Mouse (Mus musculus): ENCODE data around the gene Gna15. TPM values are rescaled to one million over a fixed set of nuclear protein-coding genes. Genes with fewer than 3 reads are reported as not detected.
A peak's percentile ranks its signal among the peaks of the same experiment; 100 is the strongest.

Gna15 gene
- polyA plus RNA-seq, 1 experiment = 11.2 TPM

DNA sequence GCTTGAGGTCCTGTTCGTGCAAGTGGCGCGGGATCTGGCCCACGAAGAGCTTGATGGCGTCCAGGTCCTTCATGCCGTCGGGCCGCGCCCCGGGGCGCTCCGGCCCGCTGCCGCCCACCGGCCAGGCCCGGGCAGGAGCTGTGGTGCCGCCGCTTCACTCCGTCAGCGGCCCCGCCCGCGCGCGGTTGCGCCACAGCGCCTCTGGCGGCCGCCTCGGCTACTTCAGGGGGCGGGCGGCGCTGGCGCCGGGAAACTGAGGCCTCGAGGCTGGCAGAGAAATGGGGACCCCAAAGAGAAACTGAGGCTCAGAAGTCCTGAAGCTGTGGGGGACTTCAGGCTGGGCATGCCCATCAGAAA lies 41.5 kb downstream of the Gna15 start, which contains the start of gene Celf5:
Gene Celf5, minus strand, starts transcription at position 177 of the 357 bp plus-strand sequence.
- no peaks in the 10 kb centered on the region for H3K27me3 ChIP-seq (ENCODE audit: control insufficient read depth, insufficient read depth, low read length, poor library complexity, severe bottlenecking)
- no peak within 1 kb of the TSS for H3K27ac ChIP-seq (ENCODE audit: insufficient read depth, low read length)
- peak within 1 kb of the TSS; percentile 74 for H3K9ac ChIP-seq (ENCODE audit: low read depth, poor library complexity, severe bottlenecking)
- H3K4me1 ChIP-seq (ENCODE audit: control insufficient read depth, insufficient read depth, low read length) = peaks cover 2% of the 10 kb centered on the region
- peak within 1 kb of the TSS; percentile 85 for H3K4me3 ChIP-seq (ENCODE audit: low read depth, low read length)
- no peak for TF ChIP-seq EP300 (IDR thresholded peaks at IDR 0.05; ENCODE audit: insufficient read depth, low read depth, low read length)
- peak; percentile 23 for TF ChIP-seq POLR2A (IDR thresholded peaks at IDR 0.05; ENCODE audit: insufficient read depth, low read length)
- TF ChIP-seq CTCF (IDR thresholded peaks at IDR 0.05; ENCODE audit: low read depth, low read length) = peak; percentile 46
- H3K36me3 ChIP-seq (ENCODE audit: control insufficient read depth, insufficient read depth, low read length, poor library complexity, severe bottlenecking) = peaks cover 4% of the 10 kb centered on the region; the same call in 1 of the 2 replicates
- no peaks in the 10 kb centered on the region for H3K9me3 ChIP-seq (replicated peaks; ENCODE audit: control insufficient read depth, insufficient read depth, low read length, poor library complexity, severe bottlenecking)

DNA sequence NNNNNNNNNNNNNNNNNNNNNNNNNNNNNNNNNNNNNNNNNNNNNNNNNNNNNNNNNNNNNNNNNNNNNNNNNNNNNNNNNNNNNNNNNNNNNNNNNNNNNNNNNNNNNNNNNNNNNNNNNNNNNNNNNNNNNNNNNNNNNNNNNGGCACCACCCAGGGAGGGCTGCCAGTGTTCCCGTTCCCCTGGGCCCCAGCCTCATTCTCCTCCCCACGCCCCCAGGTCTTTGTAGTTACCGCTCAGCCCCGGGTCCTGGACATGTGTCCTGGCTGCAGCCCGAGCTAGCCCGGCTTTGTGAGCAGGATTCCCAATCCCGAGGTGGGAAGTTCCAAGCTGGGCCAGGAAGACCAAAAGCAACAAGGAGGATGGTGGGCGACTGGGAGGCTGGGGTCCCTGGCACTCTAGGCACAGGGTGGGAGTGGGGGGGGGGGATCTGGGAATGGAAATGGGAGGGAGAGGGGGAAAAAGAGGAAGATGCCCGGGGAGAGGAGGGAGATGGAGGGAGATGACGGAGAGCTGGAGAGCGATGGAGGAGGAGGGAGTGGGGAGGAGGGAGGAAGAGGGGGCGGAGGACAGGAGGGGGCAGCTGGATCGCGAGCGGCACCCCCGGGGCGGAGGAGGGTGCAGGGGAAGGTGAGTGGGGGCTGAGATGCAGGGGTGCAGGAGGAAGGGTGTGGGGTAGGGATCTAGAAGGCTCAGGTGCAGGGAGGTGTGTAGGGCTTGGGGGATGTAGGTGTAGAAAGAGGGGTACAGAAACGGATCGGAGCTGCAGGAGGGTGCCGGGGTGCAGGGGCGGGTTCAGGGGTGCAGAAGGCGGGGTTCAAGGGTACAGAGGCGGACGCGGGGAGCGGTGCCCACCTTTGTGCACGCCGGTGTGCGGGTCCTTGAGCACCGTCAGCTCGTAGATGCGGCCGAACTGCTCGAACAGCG lies 42.2 kb downstream of the Gna15 start:
- Histone ChIP-seq H3K27me3 (ENCODE audit: control insufficient read depth, insufficient read depth, low read length, poor library complexity, severe bottlenecking) (no peaks in the 10 kb centered on the region), H3K4me3 (ENCODE audit: low read depth, low read length) (peak overlapping the region; percentile 85), H3K9ac (ENCODE audit: low read depth, poor library complexity, severe bottlenecking) (peak overlapping the region; percentile 74), H3K4me1 (ENCODE audit: control insufficient read depth, insufficient read depth, low read length) (peaks cover 2% of the 10 kb centered on the region), H3K27ac (ENCODE audit: insufficient read depth, low read length) (no peak overlapping the region), H3K9me3 (replicated peaks; ENCODE audit: control insufficient read depth, insufficient read depth, low read length, poor library complexity, severe bottlenecking) (no peaks in the 10 kb centered on the region), H3K36me3 (ENCODE audit: control insufficient read depth, insufficient read depth, low read length, poor library complexity, severe bottlenecking) (no peaks in the 10 kb centered on the region)
- no peak for TF ChIP-seq EP300 (IDR thresholded peaks at IDR 0.05; ENCODE audit: insufficient read depth, low read depth, low read length)
- no peak for TF ChIP-seq POLR2A (IDR thresholded peaks at IDR 0.05; ENCODE audit: insufficient read depth, low read length)
- TF ChIP-seq CTCF (IDR thresholded peaks at IDR 0.05; ENCODE audit: low read depth, low read length) = no peak

GRCm38 (mm10) chr10:81474461-81474860 lies 49.6 kb downstream of the Gna15 start:
- Histone ChIP-seq H3K27ac (ENCODE audit: insufficient read depth, low read length) (no peak overlapping the region), H3K36me3 (ENCODE audit: control insufficient read depth, insufficient read depth, low read length, poor library complexity, severe bottlenecking) (no peaks in the 10 kb centered on the region), H3K9ac (ENCODE audit: low read depth, poor library complexity, severe bottlenecking) (no peak overlapping the region), H3K4me1 (ENCODE audit: control insufficient read depth, insufficient read depth, low read length) (peaks cover 2% of the 10 kb centered on the region), H3K27me3 (ENCODE audit: control insufficient read depth, insufficient read depth, low read length, poor library complexity, severe bottlenecking) (no peaks in the 10 kb centered on the region), H3K4me3 (ENCODE audit: low read depth, low read length) (no peak overlapping the region), H3K9me3 (replicated peaks; ENCODE audit: control insufficient read depth, insufficient read depth, low read length, poor library complexity, severe bottlenecking) (no peaks in the 10 kb centered on the region)
- TF ChIP-seq CTCF (IDR thresholded peaks at IDR 0.05; ENCODE audit: low read depth, low read length) (no peak), EP300 (IDR thresholded peaks at IDR 0.05; ENCODE audit: insufficient read depth, low read depth, low read length) (no peak), POLR2A (IDR thresholded peaks at IDR 0.05; ENCODE audit: insufficient read depth, low read length) (no peak)

DNA sequence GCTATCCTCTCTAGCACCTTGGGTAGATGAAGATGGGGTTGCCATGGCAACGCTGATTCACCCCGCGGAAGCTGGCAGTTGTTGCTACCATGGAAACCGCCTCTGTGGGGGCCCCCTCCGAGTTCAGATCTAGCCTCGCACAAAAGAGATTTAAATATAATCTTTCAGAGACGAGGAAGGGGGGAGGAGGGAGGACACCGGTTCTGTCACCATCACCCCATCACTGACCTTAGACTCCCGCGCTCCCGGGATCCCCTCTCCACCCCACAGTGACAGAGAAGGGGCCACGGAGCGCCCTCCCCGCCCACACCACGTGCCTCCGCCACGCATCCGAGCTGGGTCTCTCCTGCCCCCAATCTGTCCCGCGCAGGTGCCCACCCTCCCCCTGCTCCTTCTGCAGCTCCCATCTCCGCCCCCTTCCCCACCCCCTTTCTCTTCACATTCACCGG lies 51.0 kb downstream of the Gna15 start:
- H3K9ac ChIP-seq (ENCODE audit: low read depth, poor library complexity, severe bottlenecking) = peak overlapping the region; percentile 21; the same call in 1 of the 2 replicates

GRCm38 (mm10) chr10:81472403-81473002 lies 51.5 kb downstream of the Gna15 start:
- no peaks in the 10 kb centered on the region for H3K27me3 ChIP-seq (ENCODE audit: control insufficient read depth, insufficient read depth, low read length, poor library complexity, severe bottlenecking)
- no peaks in the 10 kb centered on the region for H3K9me3 ChIP-seq (replicated peaks; ENCODE audit: control insufficient read depth, insufficient read depth, low read length, poor library complexity, severe bottlenecking)
- H3K36me3 ChIP-seq (ENCODE audit: control insufficient read depth, insufficient read depth, low read length, poor library complexity, severe bottlenecking) = no peaks in the 10 kb centered on the region
- TF ChIP-seq POLR2A (IDR thresholded peaks at IDR 0.05; ENCODE audit: insufficient read depth, low read length) (no peak), CTCF (IDR thresholded peaks at IDR 0.05; ENCODE audit: low read depth, low read length) (no peak), EP300 (IDR thresholded peaks at IDR 0.05; ENCODE audit: insufficient read depth, low read depth, low read length) (no peak)
- H3K4me1 ChIP-seq (ENCODE audit: control insufficient read depth, insufficient read depth, low read length) = peaks cover 2% of the 10 kb centered on the region
- no peak overlapping the region for H3K27ac ChIP-seq (ENCODE audit: insufficient read depth, low read length)
- H3K4me3 ChIP-seq (ENCODE audit: low read depth, low read length) = no peak overlapping the region; the same call in 1 of the 2 replicates
- no peak overlapping the region for H3K9ac ChIP-seq (ENCODE audit: low read depth, poor library complexity, severe bottlenecking)

More for the DNA sequence above, 51.0 kb downstream of the Gna15 start:
- Histone ChIP-seq H3K27me3 (ENCODE audit: control insufficient read depth, insufficient read depth, low read length, poor library complexity, severe bottlenecking) (no peaks in the 10 kb centered on the region), H3K4me1 (ENCODE audit: control insufficient read depth, insufficient read depth, low read length) (peaks cover 2% of the 10 kb centered on the region), H3K4me3 (ENCODE audit: low read depth, low read length) (peak overlapping the region; percentile 21; the same call in 1 of the 2 replicates), H3K9me3 (replicated peaks; ENCODE audit: control insufficient read depth, insufficient read depth, low read length, poor library complexity, severe bottlenecking) (no peaks in the 10 kb centered on the region), H3K27ac (ENCODE audit: insufficient read depth, low read length) (no peak overlapping the region), H3K36me3 (ENCODE audit: control insufficient read depth, insufficient read depth, low read length, poor library complexity, severe bottlenecking) (no peaks in the 10 kb centered on the region)
- no peak for TF ChIP-seq POLR2A (IDR thresholded peaks at IDR 0.05; ENCODE audit: insufficient read depth, low read length)
- no peak for TF ChIP-seq EP300 (IDR thresholded peaks at IDR 0.05; ENCODE audit: insufficient read depth, low read depth, low read length)
- no peak for TF ChIP-seq CTCF (IDR thresholded peaks at IDR 0.05; ENCODE audit: low read depth, low read length)

Measured in ES-Bruce4 (cell line).